Mouse (Mus musculus) right cerebral cortex, postnatal 25 days (tissue): ENCODE results near the gene 1810009A15Rik.
"Not testable (repeated sequence)": the region's sequence is repeated elsewhere in the genome, so short reads cannot be mapped to it uniquely, and the experiment has no call there.

Experiments used
- DNase-seq: peaks from one replicate; pipeline ENCODE4 v3.0.0; 2022

1810009A15Rik gene

GRCm38 (mm10) chr19:8888511-8889385 is at the start of gene 1810009A15Rik, which contains the start of gene Gm49416:
Gene 1810009A15Rik (plus strand): TSS chr19:8888853.
Gene Gm49416 (plus strand): TSS chr19:8888926.
- DNase-seq = peak; percentile 93

- peak; percentile 85 for DNase-seq
These were observed 49.3 kb upstream of the 1810009A15Rik start, which contains the start of gene Gng3 for GRCm38 (mm10) chr19:8839103-8839907. Gene Gng3 (minus strand): TSS chr19:8839194.

GRCm38 (mm10) chr19:8839908-8840791 is 48.5 kb upstream of the 1810009A15Rik start:
- DNase-seq = peak; percentile 79

- DNase-seq = no peak
These were observed 47.6 kb upstream of the 1810009A15Rik start for GRCm38 (mm10) chr19:8841012-8841411.

GRCm38 (mm10) chr19:8842961-8843360 is 45.7 kb upstream of the 1810009A15Rik start:
- no peak for DNase-seq

GRCm38 (mm10) chr19:8844371-8845129 is 44.1 kb upstream of the 1810009A15Rik start:
- DNase-seq = peak; percentile 57

GRCm38 (mm10) chr19:8848356-8848755 is 40.3 kb upstream of the 1810009A15Rik start:
- DNase-seq = no peak

- DNase-seq = no peak
These were observed 38.2 kb upstream of the 1810009A15Rik start, which contains the start of gene Lrrn4cl for GRCm38 (mm10) chr19:8850402-8850901. Gene Lrrn4cl (plus strand): TSS chr19:8850768.

GRCm38 (mm10) chr19:8851639-8852038 is 37.0 kb upstream of the 1810009A15Rik start:
- DNase-seq = no peak

GRCm38 (mm10) chr19:8852236-8852928 is 36.3 kb upstream of the 1810009A15Rik start:
- peak; percentile 32 for DNase-seq

- no peak for DNase-seq
These were observed 35.5 kb upstream of the 1810009A15Rik start for GRCm38 (mm10) chr19:8853117-8853516.

- DNase-seq = no peak
These were observed 31.0 kb upstream of the 1810009A15Rik start for GRCm38 (mm10) chr19:8857689-8858088.

GRCm38 (mm10) chr19:8859018-8859417 is 29.6 kb upstream of the 1810009A15Rik start:
- no peak for DNase-seq

- DNase-seq = no peak
These were observed 24.4 kb upstream of the 1810009A15Rik start for GRCm38 (mm10) chr19:8864265-8864664.

- DNase-seq = not testable (repeated sequence)
These were observed 18.3 kb upstream of the 1810009A15Rik start for GRCm38 (mm10) chr19:8870381-8870780.

- no peak for DNase-seq
These were observed 17.8 kb upstream of the 1810009A15Rik start for GRCm38 (mm10) chr19:8870838-8871237.

GRCm38 (mm10) chr19:8871267-8872186 is 17.1 kb upstream of the 1810009A15Rik start, which contains the start of gene Ubxn1:
Gene Ubxn1 (plus strand): TSS chr19:8871496.
- peak; percentile 99 for DNase-seq

GRCm38 (mm10) chr19:8872266-8872840 is 16.3 kb upstream of the 1810009A15Rik start:
- no peak for DNase-seq

- no peak for DNase-seq
These were observed 13.6 kb upstream of the 1810009A15Rik start for GRCm38 (mm10) chr19:8875031-8875430.
